ENCODE assay signal across 8 mouse cellular contexts in the genomic region with DNA sequence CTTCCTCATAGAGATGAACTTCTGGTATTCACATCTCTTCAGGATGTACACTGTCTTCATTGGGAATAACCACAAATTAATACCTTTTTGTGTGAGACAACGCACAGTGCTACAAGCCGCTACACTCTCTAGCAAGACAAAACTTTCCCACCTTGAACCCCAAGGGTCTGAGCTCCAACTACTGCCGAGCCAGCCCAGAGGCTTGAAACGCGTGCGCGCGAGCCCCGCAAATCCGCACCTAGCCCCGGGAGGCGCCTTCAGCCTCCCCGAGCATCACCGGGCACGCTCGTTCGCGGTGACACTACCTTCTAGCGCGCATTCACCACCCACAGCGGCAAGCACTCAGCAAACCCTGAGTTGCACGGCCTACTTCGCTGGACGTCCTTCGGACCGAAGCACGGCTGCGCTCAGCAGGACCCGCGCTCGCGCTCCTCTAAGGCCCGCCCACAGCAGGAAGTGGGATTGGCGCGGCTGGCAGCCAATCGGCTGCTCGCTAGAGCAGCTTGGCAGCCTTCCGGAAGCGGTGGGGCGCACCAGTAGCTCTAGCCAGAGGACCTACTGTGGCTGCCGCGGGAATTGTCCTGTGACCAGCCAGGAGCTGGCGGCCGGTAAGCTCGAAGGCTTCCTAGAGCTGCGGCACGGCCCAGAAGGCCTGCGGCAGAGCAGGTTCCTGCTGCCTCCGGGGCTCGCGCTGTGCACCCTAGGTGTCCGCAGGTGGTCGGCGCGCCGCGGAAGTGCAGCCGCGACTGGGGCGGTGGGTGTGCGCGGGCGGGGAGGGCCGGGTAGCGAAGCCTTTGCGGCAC. TPM values are rescaled to one million over a fixed set of nuclear protein-coding genes. Genes with fewer than 3 reads are reported as not detected.
A peak's percentile ranks its signal among the peaks of the same experiment; 100 is the strongest.
DNase-seq lines count a peak whose midpoint lies in the region; ATAC-seq and TF ChIP-seq lines count a peak whose summit lies in the region.

Gene Pms1, minus strand, starts transcription at position 438 of the 803 bp plus-strand sequence.
Gene Ormdl1, plus strand, starts transcription at position 515 of the 803 bp plus-strand sequence.
Gene Gm28778, plus strand, starts transcription at position 531 of the 803 bp plus-strand sequence.

- 0 out of 2 replicates have a peak within 1 kb of the TSS, but pooled peaks have one; percentile 3 for H3K27ac ChIP-seq in cortical plate, adult 2 months (ENCODE audit: insufficient read depth, low read length)

- TF ChIP-seq POLR2A in cortical plate, adult 2 months (IDR thresholded peaks at IDR 0.05; ENCODE audit: extremely low read depth, insufficient read depth, low read length), result peak; percentile 77

- no peaks in the 10 kb centered on the region for H3K4me1 ChIP-seq in cortical plate, adult 2 months (ENCODE audit: control insufficient read depth, insufficient read depth, low read length)
- peaks cover 57% of the 10 kb centered on the region for H3K4me1 ChIP-seq in megakaryocyte, embryonic 14.5 days

- no peaks in the 10 kb centered on the region for H3K27me3 ChIP-seq in megakaryocyte, embryonic 14.5 days (replicated peaks)

- no peak for TF ChIP-seq CTCF in cortical plate, adult 2 months (IDR thresholded peaks at IDR 0.05; ENCODE audit: extremely low read depth, insufficient read depth, low read length)

- ATAC-seq in activated CD4-positive, CD25-positive, alpha-beta regulatory T cell, adult 4 months, result peak; percentile 98

- DNase-seq in gastrocnemius, adult 8-10 months (ENCODE audit: low spot score in 2 of 2), result peak; percentile 86 to 94
- DNase-seq in hindlimb bud, embryonic 11.5 days (ENCODE audit: extremely low spot score, low read depth, low spot score), result peak; percentile 75
- DNase-seq in left cerebral cortex, adult 8-10 months (ENCODE audit: low spot score in 2 of 2), result peak; percentile 93 to 96
- peak; percentile 95 to 96 for DNase-seq in right cerebral cortex, postnatal 10 days (ENCODE audit: low spot score in 2 of 2)
- peak; percentile 94 for DNase-seq in urinary bladder, postnatal 25 days (ENCODE audit: low spot score)

- peak within 1 kb of the TSS; percentile 64 for H3K4me3 ChIP-seq in cortical plate, adult 2 months (ENCODE audit: insufficient read depth, low read length)
- H3K4me3 ChIP-seq in megakaryocyte, embryonic 14.5 days (replicated peaks), result peak within 1 kb of the TSS; percentile 99

- peaks cover 32% of the 10 kb centered on the region for H3K36me3 ChIP-seq in megakaryocyte, embryonic 14.5 days (replicated peaks; ENCODE audit: low read length)

- H3K9me3 ChIP-seq in megakaryocyte, embryonic 14.5 days, result no peaks in the 10 kb centered on the region

RNA-seq across cellular contexts. Expression of gene Pms1, which starts in this region (rescaled TPM):
- polyA plus RNA-seq in activated CD4-positive, CD25-positive, alpha-beta regulatory T cell, adult 4 months (2017; shearing (Covaris generic)), result 10 to 100 TPM; 25.1 to 32.1 TPM
- polyA plus RNA-seq in cortical plate, adult 2 months (2012; rRNA removed), result 3.4 and 3.9 TPM in 2 replicates
- 1 to 10 TPM; 5.5 to 6.6 (median 6.1) TPM for total RNA-seq in gastrocnemius, adult 8-10 months (2022)
- 10 to 100 TPM; 38.2 to 50.3 (median 39.8) TPM for total RNA-seq in left cerebral cortex, adult 8-10 months (2022)
- 0.23 TPM in 1 of 2 replicates, not detected in the other for polyA plus RNA-seq in megakaryocyte, embryonic 14.5 days (2012; ENCODE audit: insufficient read depth, low replicate concordance)

RNA-seq across cellular contexts. Expression of gene Ormdl1, which starts in this region (rescaled TPM):
- polyA plus RNA-seq in activated CD4-positive, CD25-positive, alpha-beta regulatory T cell, adult 4 months (2017; shearing (Covaris generic)), result 10 to 100 TPM; 64.8 to 81.9 TPM
- 9.5 and 10.1 TPM in 2 replicates for polyA plus RNA-seq in cortical plate, adult 2 months (2012; rRNA removed)
- total RNA-seq in gastrocnemius, adult 8-10 months (2022), result 1 to 10 TPM; 7.3 to 7.8 (median 7.4) TPM
- total RNA-seq in left cerebral cortex, adult 8-10 months (2022), result 1 to 10 TPM; 6.4 to 9.4 (median 8.8) TPM
- polyA plus RNA-seq in megakaryocyte, embryonic 14.5 days (2012; ENCODE audit: insufficient read depth, low replicate concordance), result 0.66 TPM in 1 of 2 replicates, not detected in the other

RNA-seq across cellular contexts. Expression of gene Gm28778, which starts in this region (rescaled TPM):
- under 1 TPM in 1 of 2 experiments, not detected in 1; 0.63 TPM for polyA plus RNA-seq in activated CD4-positive, CD25-positive, alpha-beta regulatory T cell, adult 4 months (2017; shearing (Covaris generic))
- 0.52 and 0.70 TPM in 2 replicates for polyA plus RNA-seq in cortical plate, adult 2 months (2012; rRNA removed)
- total RNA-seq in gastrocnemius, adult 8-10 months (2022), result under 1 TPM in 1 of 4 experiments, not detected in 3; 0.94 TPM
- total RNA-seq in left cerebral cortex, adult 8-10 months (2022), result 1 to 10 TPM in 1 of 4 experiments, not detected in 3; 3.5 TPM
- not detected in 2 replicates for polyA plus RNA-seq in megakaryocyte, embryonic 14.5 days (2012; ENCODE audit: insufficient read depth, low replicate concordance)

Comparison
In these comparisons a context has a peak if more than half of its experiments do, and no peak if none do; other contexts are left out.
1. Peak in every context shown above with its lines: DNase-seq, ATAC-seq, H3K4me3 ChIP-seq and H3K27ac ChIP-seq.
2. RNA of gene Pms1 (total RNA-seq): 38.2 to 50.3 TPM in left cerebral cortex, adult 8-10 months; 5.5 to 6.6 TPM in gastrocnemius, adult 8-10 months; every median in the first group is over 4 times any median in the second.